Mouse (Mus musculus) stomach, embryonic 14.5 days (tissue): ENCODE results near the gene Gm28308. TPM values are rescaled to one million over a fixed set of nuclear protein-coding genes. Genes with fewer than 3 reads are reported as not detected.

Experiments used
- ATAC-seq: fragments of 200-750 bp; cut with Nextera tagmentation; 2 replicates; pipeline ENCODE4 v1.8.0; 2017; ENCODE audit warnings: low read depth, moderate TSS enrichment; ENCODE audit not compliant: insufficient number of reproducible peaks, insufficient read depth, low FRiP score
- H3K27ac ChIP-seq: fragments of 300-500 bp; sonication (generic); 2 replicates; pipeline ENCODE4 v1.5.1; 2014; ENCODE audit warnings: mild to moderate bottlenecking, low read length, moderate library complexity, mixed read lengths
- H3K27me3 ChIP-seq: fragments of 300-500 bp; sonication (generic); 2 replicates; pipeline ENCODE4 v1.6.1; 2014; ENCODE audit warnings: low read length, control low read depth, mixed read lengths; ENCODE audit not compliant: control insufficient read depth, insufficient read depth
- H3K36me3 ChIP-seq: fragments of 300-500 bp; sonication (generic); 2 replicates; pipeline ENCODE4 v1.6.1; 2014; ENCODE audit warnings: mild to moderate bottlenecking, control low read depth, low read length, moderate library complexity, mixed read lengths; ENCODE audit not compliant: control insufficient read depth, insufficient read depth
- H3K4me1 ChIP-seq: fragments of 300-500 bp; sonication (generic); 2 replicates; pipeline ENCODE4 v1.6.1; 2014; ENCODE audit warnings: low read length, control low read depth, mixed read lengths; ENCODE audit not compliant: control insufficient read depth, insufficient read depth
- H3K4me2 ChIP-seq: fragments of 300-500 bp; sonication (generic); replicated peaks from 2 replicates; pipeline ENCODE4 v1.6.1; 2014; ENCODE audit warnings: low read depth, low read length, control low read depth
- H3K4me3 ChIP-seq: fragments of 300-500 bp; sonication (generic); 2 replicates; pipeline ENCODE4 v1.5.1; 2014; ENCODE audit warnings: low read depth, low read length, control low read depth
- H3K9ac ChIP-seq: fragments of 300-500 bp; sonication (generic); replicated peaks from 2 replicates; pipeline ENCODE4 v1.6.1; 2014; ENCODE audit warnings: low read depth, mild to moderate bottlenecking, control low read depth, low read length, moderate library complexity, mixed read lengths
- H3K9me3 ChIP-seq: fragments of 300-500 bp; sonication (generic); 2 replicates; pipeline ENCODE4 v1.6.1; 2016; ENCODE audit warnings: low read depth, low read length, control low read depth; ENCODE audit not compliant: control insufficient read depth
- WGBS: fragments of 180-500 bp; shearing (Covaris S2); extraction: QIAGEN DNeasy Blood & Tissue Kit; methylation state at CpG from one replicate; pipeline ENCODE4 v1.1.7; 2014; 5-methylcytosine and 5-hydroxymethylcytosine counted together
- polyA plus RNA-seq: library from polyadenylated mRNA; unstranded; fragments of >200 nt; fragmentation: Nextera tagmentation; extraction: Ambion mirVana; gene quantifications from 2 replicates; pipeline ENCODE4 v1.2.1, GENCODE M21; 2014

Gene Gm28308
- polyA plus RNA-seq, 1 experiment from 2014 or later, result not detected

DNA sequence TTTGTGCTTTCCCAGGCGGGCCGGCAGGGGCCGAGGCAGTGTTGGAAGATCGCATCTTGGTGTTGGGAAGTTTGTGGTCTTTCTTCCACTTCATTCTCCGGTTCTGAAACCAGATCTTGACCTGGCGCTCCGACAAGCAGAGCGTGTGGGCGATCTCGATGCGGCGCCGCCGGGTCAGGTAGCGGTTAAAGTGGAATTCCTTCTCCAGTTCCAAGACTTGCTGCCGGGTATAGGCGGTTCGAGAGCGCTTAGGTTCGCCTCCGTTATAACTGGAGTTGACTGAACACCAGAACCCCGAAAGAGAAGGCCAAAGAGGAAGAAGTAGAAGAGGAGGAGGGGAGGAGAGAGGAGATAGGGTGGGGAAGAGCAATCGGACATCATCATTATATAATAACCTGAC lies 22.7 kb downstream of the Gm28308 start:
- peak overlapping the region; percentile 97 for H3K9ac ChIP-seq
- 0 out of 2 replicates have a peak, but pooled peaks cover 2% of the 10 kb centered on the region for H3K36me3 ChIP-seq
- peak overlapping the region; percentile 90 for H3K4me2 ChIP-seq
- no peaks in the 10 kb centered on the region for H3K27me3 ChIP-seq
- 2% methylated on average over 23 of the region's 23 CpGs for WGBS
- H3K9me3 ChIP-seq, result no peaks in the 10 kb centered on the region
- peak overlapping the region; percentile 47 for H3K4me3 ChIP-seq
- H3K4me1 ChIP-seq, result peaks cover 58% of the 10 kb centered on the region
- ATAC-seq, result no peak
- peak overlapping the region; percentile 98 for H3K27ac ChIP-seq

DNA sequence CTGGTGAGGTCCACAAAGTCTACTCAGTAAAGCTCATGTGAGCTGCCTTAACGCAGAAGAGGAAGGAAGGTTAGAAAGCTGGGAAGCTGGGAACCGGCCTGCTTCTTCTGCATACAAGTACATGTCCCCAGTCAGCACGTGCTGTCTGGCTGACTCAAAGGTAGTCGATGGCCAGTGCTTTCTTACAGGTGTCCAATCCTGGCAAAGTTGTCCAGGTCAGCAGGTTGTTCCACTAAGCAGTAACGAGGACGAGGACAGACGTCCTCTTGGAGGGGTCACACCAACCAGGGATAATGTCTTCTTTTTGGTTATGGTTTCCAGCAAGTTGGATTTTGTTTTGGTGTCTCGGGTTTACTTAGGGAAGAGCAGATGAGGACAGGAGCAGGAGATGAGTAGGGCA lies 23.2 kb downstream of the Gm28308 start:
- Histone ChIP-seq H3K36me3 (0 out of 2 replicates have a peak, but pooled peaks cover 2% of the 10 kb centered on the region), H3K27ac (peak overlapping the region; percentile 98), H3K9ac (peak overlapping the region; percentile 97), H3K4me3 (peak overlapping the region; percentile 47), H3K4me1 (peaks cover 62% of the 10 kb centered on the region), H3K9me3 (no peaks in the 10 kb centered on the region), H3K4me2 (peak overlapping the region; percentile 90), H3K27me3 (no peaks in the 10 kb centered on the region)
- WGBS, result 10% methylated on average over 8 of the region's 8 CpGs
- no peak for ATAC-seq

- 14% methylated on average over 5 of the region's 5 CpGs for WGBS
- Histone ChIP-seq H3K9ac (peak overlapping the region; percentile 97), H3K27me3 (no peaks in the 10 kb centered on the region), H3K4me2 (peak overlapping the region; percentile 90), H3K4me3 (peak overlapping the region; percentile 47), H3K36me3 (0 out of 2 replicates have a peak, but pooled peaks cover 2% of the 10 kb centered on the region), H3K27ac (peak overlapping the region; percentile 98), H3K4me1 (peaks cover 65% of the 10 kb centered on the region), H3K9me3 (no peaks in the 10 kb centered on the region)
- peak; percentile 44; the same call in 1 of the 2 replicates for ATAC-seq
Measured at GRCm38 (mm10) chr6:52189172-52189591, 24.0 kb downstream of the Gm28308 start.

DNA sequence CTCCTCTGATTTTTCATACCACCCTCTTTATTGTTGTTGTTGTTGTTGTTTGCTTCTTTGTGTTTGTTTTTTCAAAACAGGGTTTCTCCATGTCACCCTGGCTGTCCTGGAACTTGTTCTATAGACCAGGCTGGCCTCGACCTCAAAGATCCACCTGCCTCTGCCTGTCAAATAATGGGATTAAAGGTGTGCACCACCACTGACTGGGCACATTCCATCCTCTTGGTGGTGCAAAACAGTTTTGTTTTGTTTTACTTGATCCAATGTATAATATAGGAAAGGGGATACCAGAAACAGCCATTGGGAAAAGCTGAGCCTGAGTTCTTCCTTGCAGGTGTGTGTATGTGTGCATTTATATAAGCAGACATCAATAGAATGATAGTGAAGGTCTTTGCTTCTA lies 26.6 kb downstream of the Gm28308 start:
- no peak overlapping the region for H3K4me2 ChIP-seq
- H3K9ac ChIP-seq, result no peak overlapping the region
- 35% methylated on average over 1 of the region's 1 CpGs for WGBS
- H3K27me3 ChIP-seq, result no peaks in the 10 kb centered on the region
- peaks cover 74% of the 10 kb centered on the region for H3K4me1 ChIP-seq
- no peaks in the 10 kb centered on the region for H3K9me3 ChIP-seq
- ATAC-seq, result no peak
- peak overlapping the region; percentile 11; the same call in 1 of the 2 replicates for H3K27ac ChIP-seq
- no peak overlapping the region for H3K4me3 ChIP-seq
- H3K36me3 ChIP-seq, result peaks cover 5% of the 10 kb centered on the region; the same call in 1 of the 2 replicates

GRCm38 (mm10) chr6:52185834-52186233 lies 27.3 kb downstream of the Gm28308 start:
- Histone ChIP-seq H3K9me3 (no peaks in the 10 kb centered on the region), H3K36me3 (peaks cover 5% of the 10 kb centered on the region; the same call in 1 of the 2 replicates), H3K4me3 (no peak overlapping the region), H3K27ac (peak overlapping the region; percentile 98; the same call in 1 of the 2 replicates), H3K4me2 (peak overlapping the region; percentile 24), H3K27me3 (no peaks in the 10 kb centered on the region), H3K4me1 (peaks cover 81% of the 10 kb centered on the region), H3K9ac (no peak overlapping the region)
- ATAC-seq, result no peak
- 29% methylated on average over 3 of the region's 3 CpGs for WGBS

GRCm38 (mm10) chr6:52185222-52185621 lies 27.9 kb downstream of the Gm28308 start:
- H3K9ac ChIP-seq, result no peak overlapping the region
- WGBS, result 3% methylated on average over 19 of the region's 19 CpGs

GRCm38 (mm10) chr6:52184668-52185067 lies 28.5 kb downstream of the Gm28308 start:
- Histone ChIP-seq H3K27me3 (no peaks in the 10 kb centered on the region), H3K27ac (peak overlapping the region; percentile 98), H3K9me3 (no peaks in the 10 kb centered on the region), H3K9ac (no peak overlapping the region), H3K4me3 (no peak overlapping the region), H3K4me1 (peaks cover 86% of the 10 kb centered on the region), H3K4me2 (peak overlapping the region; percentile 24), H3K36me3 (peaks cover 5% of the 10 kb centered on the region; the same call in 1 of the 2 replicates)
- WGBS, result 23% methylated on average over 6 of the region's 6 CpGs
- ATAC-seq, result no peak

More at GRCm38 (mm10) chr6:52185222-52185621, 27.9 kb downstream of the Gm28308 start:
- H3K27me3 ChIP-seq, result no peaks in the 10 kb centered on the region
- no peaks in the 10 kb centered on the region for H3K9me3 ChIP-seq
- H3K4me2 ChIP-seq, result peak overlapping the region; percentile 24
- peaks cover 5% of the 10 kb centered on the region; the same call in 1 of the 2 replicates for H3K36me3 ChIP-seq
- peak overlapping the region; percentile 98 for H3K27ac ChIP-seq
- no peak for ATAC-seq
- peaks cover 86% of the 10 kb centered on the region for H3K4me1 ChIP-seq
- H3K4me3 ChIP-seq, result no peak overlapping the region

- peaks cover 75% of the 10 kb centered on the region for H3K4me1 ChIP-seq
- no peak for ATAC-seq
- no peak overlapping the region for H3K4me3 ChIP-seq
- peak overlapping the region; percentile 98 for H3K27ac ChIP-seq
- no peaks in the 10 kb centered on the region for H3K9me3 ChIP-seq
- H3K27me3 ChIP-seq, result no peaks in the 10 kb centered on the region
- H3K4me2 ChIP-seq, result peak overlapping the region; percentile 24
- H3K36me3 ChIP-seq, result peaks cover 5% of the 10 kb centered on the region; the same call in 1 of the 2 replicates
- WGBS, result 20% methylated on average over 10 of the region's 10 CpGs
- no peak overlapping the region; the same call in 1 of the 2 replicates for H3K9ac ChIP-seq
Measured at GRCm38 (mm10) chr6:52183311-52184080, 29.6 kb downstream of the Gm28308 start.
